Mouse (Mus musculus): ENCODE data around the gene Cyp2c67.
"Not testable (repeated sequence)": the region's sequence is repeated elsewhere in the genome, so short reads cannot be mapped to it uniquely, and the experiment has no call there.

Cyp2c67 gene

GRCm38 (mm10) chr19:39648938-39649337 is at the start of gene Cyp2c67:
Gene Cyp2c67, minus strand, starts transcription at chr19:39649051.
- in situ Hi-C loops (cut with MboI, MseI) = no loop called here

DNA sequence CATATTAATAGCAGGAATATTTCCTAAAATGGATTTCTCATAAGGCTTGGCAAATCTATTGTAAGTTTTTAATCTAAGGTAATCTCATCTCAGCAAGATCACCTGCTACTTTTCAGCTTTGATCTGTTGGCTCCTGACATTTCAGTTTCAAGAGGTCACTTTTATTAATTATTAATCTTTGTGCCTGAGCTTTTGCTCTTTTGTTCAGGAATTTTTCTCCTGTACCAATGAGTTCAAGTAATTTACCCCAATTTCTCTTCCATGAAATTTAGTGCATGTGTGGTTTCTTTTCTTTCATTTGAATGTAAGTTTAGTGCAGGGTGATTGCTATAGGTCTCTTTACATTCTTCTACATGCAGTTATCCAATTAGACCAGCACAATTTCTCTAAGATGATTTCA is 16.8 kb upstream of the Cyp2c67 start:
- in situ Hi-C loops (cut with MboI, MseI) = not testable (repeated sequence)

DNA sequence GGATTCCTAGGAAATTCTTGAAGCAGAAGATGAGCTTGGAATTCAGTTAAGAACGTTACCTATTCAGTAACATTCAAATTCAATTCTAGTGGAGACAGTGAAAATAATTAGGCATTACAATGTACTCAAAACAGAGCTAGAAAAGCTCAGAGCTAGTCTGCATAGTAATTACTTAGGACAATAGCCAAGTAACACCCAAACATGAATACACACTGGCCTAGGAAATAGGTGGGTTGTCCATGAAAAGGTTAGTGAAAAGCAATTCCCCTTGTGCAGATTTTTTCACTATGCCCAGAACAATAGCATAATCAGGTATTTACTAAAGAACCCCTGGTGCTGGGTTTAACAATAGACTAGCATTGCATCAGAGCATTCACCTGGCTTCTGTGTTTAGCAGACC is 3.5 kb upstream of the Cyp2c67 start:
- in situ Hi-C loops (cut with MboI, MseI) = no loop called here

DNA sequence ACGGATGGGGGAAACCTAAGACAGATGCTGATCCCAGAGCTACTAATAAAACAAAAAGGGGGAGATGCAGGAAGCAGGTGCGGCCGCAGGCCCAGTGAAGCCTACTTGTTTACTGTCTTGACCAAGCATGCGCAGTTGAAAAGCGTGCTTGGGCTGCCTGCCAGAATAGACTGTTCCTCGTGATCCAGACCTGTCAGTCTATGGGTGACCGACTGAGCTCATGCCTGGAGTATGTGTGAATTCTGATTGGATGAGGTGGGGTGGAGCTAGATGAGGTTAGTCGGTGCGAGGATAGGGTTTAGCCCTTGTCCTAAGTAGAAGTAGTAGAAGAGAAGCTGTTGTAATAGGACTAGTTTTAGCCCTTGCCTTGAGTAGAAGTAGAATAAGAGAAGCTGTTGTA is 1.3 kb downstream of the Cyp2c67 start:
- in situ Hi-C loops (cut with MboI, MseI) = no loop called here

DNA sequence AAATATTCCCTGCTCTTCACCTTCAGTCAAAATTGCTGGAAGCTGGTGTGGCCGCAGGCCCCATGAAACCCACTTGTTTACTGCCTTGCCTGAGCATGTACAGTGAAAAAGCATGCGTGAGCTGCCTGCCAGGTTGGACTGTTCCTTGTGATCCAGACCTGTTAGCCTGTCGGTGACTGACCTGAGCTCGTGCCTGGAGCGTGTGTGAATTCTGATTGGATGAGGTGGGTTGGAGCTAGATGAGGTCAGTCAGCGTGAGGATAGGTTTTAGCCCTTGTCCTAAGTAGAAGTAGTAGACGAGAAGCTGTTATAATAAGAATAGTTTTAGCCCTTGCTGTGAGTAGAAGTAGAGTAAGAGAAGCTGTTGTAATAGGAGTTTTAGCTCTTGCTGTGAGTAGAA is 4.3 kb downstream of the Cyp2c67 start:
- in situ Hi-C loops (cut with MboI, MseI) = not testable (repeated sequence)

All from T-helper 17 cell (primary cell).